Mouse (Mus musculus): Measurements from ENCODE around the gene Ier3.

DNA sequence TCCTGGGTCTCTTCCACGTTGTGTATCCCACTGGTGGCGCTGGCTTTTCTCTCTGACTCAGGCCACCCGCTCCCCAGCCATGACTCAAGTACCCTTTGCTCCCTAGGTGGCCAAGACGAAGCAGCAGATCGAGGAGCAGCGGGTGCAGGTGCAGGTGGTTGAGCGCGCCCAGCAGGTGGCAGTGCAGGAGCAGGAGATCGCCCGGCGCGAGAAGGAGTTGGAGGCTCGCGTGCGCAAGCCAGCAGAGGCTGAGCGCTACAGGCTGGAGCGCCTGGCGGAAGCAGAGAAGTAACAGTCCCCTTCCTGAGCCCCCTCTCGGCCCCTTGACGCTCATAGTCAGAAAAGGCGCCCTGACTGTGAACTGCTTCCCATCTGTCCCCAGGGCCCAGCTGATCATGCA is 8.3 kb downstream of the Ier3 start:
- TF ChIP-seq POLR2A (IDR thresholded peaks at IDR 0.05; ENCODE audit: borderline replicate concordance, extremely low read depth, insufficient read depth, insufficient read length, poor library complexity, severe bottlenecking) (no peak), CTCF (IDR thresholded peaks at IDR 0.05; ENCODE audit: borderline replicate concordance, extremely low read depth, insufficient read depth, insufficient read length) (peak; percentile 89)
